Mouse (Mus musculus) heart, adult 2 months (tissue): ENCODE measurements at regions not wholly inside any gene's neighbourhood (a gene's known extent, or its start where the extent isn't known, plus 50 kb on each side); places are given as distances from the start of the nearest gene placed in this dataset.

Source experiments
- CTCF ChIP-seq: fragments of 200-600 bp; IDR thresholded peaks from 2 replicates; pipeline ENCODE4 v1.8.1; 2022; ENCODE audit warnings: antibody characterized with exemption, mild to moderate bottlenecking, moderate library complexity
- EP300 ChIP-seq: fragments of 200-500 bp; IDR thresholded peaks from 2 replicates; pipeline ENCODE4 v1.6.1; 2011; ENCODE audit warnings: low read depth, low read length, control low read depth; ENCODE audit not compliant: insufficient read depth
- POLR2A ChIP-seq: fragments of 200-500 bp; IDR thresholded peaks from 2 replicates; pipeline ENCODE4 v1.6.1; 2011; ENCODE audit warnings: mild to moderate bottlenecking, low read depth, low read length, control low read depth; ENCODE audit not compliant: insufficient read depth

DNA sequence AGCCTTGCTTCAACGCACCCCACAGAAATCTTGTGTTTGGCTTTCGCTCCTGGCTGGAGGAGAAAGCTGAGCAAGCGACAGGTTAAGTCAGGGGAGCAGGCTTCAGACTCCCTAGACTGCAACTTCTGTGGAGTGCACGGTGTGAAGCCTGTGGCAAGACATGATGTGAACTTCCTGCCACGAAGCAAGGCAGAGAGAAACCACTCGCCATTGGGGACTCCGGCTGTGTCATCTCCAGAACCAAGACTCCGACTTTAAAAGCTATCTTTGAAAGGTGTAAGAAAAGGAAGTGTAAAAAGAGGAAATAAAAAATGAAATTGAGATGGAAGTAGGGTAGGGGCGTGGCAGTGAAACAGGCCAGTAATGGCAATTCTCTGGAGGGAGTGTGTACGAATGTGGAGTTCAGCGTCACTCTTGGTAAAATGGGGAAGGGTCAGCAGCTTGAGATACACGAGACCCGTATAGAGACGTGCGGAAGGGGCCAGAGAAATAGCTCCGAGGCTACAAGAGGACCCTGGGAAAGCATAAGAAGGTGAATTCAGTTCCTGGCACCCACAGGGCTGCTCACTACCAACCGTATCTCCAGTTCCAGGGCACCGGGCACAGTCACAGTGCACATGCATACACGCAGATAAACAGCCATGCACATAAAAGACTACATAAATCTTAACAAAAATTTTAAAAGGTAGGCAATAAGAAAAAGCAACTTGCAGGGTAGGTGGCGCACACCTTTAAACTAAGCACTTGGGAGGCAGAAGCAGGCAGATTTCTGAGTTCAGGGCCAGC, 57.1 kb upstream of the Larp1 start:
- no peak for TF ChIP-seq POLR2A
- TF ChIP-seq CTCF, result no peak
- TF ChIP-seq EP300, result no peak
